Mouse (Mus musculus) CH12.LX (cell line): ENCODE data around the gene Slc34a1. TPM values are rescaled to one million over a fixed set of nuclear protein-coding genes. Genes with fewer than 3 reads are reported as not detected.

ENCODE experiments used
- DNase-seq: peaks from one replicate; pipeline ENCODE4 v3.0.0-alpha.2; 2013; ENCODE audit errors: extremely low read depth
- H3K27ac ChIP-seq: 2 replicates; pipeline ENCODE4 v1.5.1; 2012; ENCODE audit warnings: low read depth, mild to moderate bottlenecking, control low read depth, moderate library complexity; ENCODE audit not compliant: insufficient read depth
- H3K27me3 ChIP-seq: replicated peaks from 2 replicates; pipeline ENCODE3; 2012; ENCODE audit warnings: inconsistent platforms
- H3K36me3 ChIP-seq, 2 experiments: replicated peaks in 1 of 2; 2 replicates each; pipeline versions ENCODE3 to v1.6.1; 2012; ENCODE audit warnings: inconsistent platforms in 1 of 2, low read length in 1 of 2, mild to moderate bottlenecking in 1 of 2, mixed read lengths in 1 of 2, moderate library complexity in 1 of 2; ENCODE audit not compliant: control insufficient read depth in 1 of 2, insufficient read depth in 1 of 2
- H3K4me1 ChIP-seq, 2 experiments: 2 replicates each; pipeline ENCODE4 v1.6.1; 2012; ENCODE audit warnings: inconsistent platforms in 1 of 2, moderate library complexity in 1 of 2; ENCODE audit not compliant: insufficient read depth in 2 of 2, control insufficient read depth in 1 of 2
- H3K4me2 ChIP-seq: 2 replicates; pipeline ENCODE4 v1.6.1; 2012; ENCODE audit warnings: low read depth, mild to moderate bottlenecking, control low read depth; ENCODE audit not compliant: poor library complexity, insufficient read depth, severe bottlenecking
- H3K4me3 ChIP-seq, 3 experiments: fragments of 150-350 bp in 1 of 3; sonication (generic) in 1 of 3; replicated peaks in 1 of 3; 2 replicates each; pipeline versions ENCODE3 to v1.5.1; 2011 to 2012; ENCODE audit warnings: low read depth in 2 of 3, low read length in 2 of 3, mild to moderate bottlenecking in 2 of 3, moderate library complexity in 2 of 3, control low read depth in 1 of 3, improper control_type of control experiment in 1 of 3, inconsistent platforms in 1 of 3, mixed read lengths in 1 of 3; ENCODE audit not compliant: poor library complexity in 1 of 3
- H3K79me2 ChIP-seq: replicated peaks from 2 replicates; pipeline ENCODE4 v1.6.1; 2012; ENCODE audit warnings: mild to moderate bottlenecking, moderate library complexity; ENCODE audit not compliant: control insufficient read depth, poor library complexity, insufficient read depth, severe bottlenecking; ENCODE audit errors: extremely low read depth
- H3K9ac ChIP-seq: 2 replicates; pipeline ENCODE4 v1.6.1; 2012; ENCODE audit warnings: low read depth, mild to moderate bottlenecking, control low read depth, moderate library complexity; ENCODE audit not compliant: insufficient read depth
- H3K9me3 ChIP-seq: replicated peaks from 2 replicates; pipeline ENCODE3; 2012; ENCODE audit warnings: low read length, inconsistent platforms, mixed read lengths
- BHLHE40 ChIP-seq: IDR thresholded peaks from 2 replicates; pipeline ENCODE4 v1.6.1; 2011; ENCODE audit warnings: mild to moderate bottlenecking, low read depth, low read length, improper control_type of control experiment
- CHD1 ChIP-seq: IDR thresholded peaks from 2 replicates; pipeline ENCODE4 v1.6.1; 2012; ENCODE audit warnings: low read depth, low read length, improper control_type of control experiment, inconsistent platforms
- CHD2 ChIP-seq: IDR thresholded peaks from 2 replicates; pipeline ENCODE4 v1.6.1; 2011; ENCODE audit warnings: low read length, improper control_type of control experiment
- ELF1 ChIP-seq: IDR thresholded peaks from 2 replicates; pipeline ENCODE4 v1.6.1; 2014; ENCODE audit warnings: low read depth, mild to moderate bottlenecking, inconsistent platforms, low read length, improper control_type of control experiment
- GABPA ChIP-seq: IDR thresholded peaks from 2 replicates; pipeline ENCODE4 v1.6.1; 2012; ENCODE audit warnings: low read depth, low read length, improper control_type of control experiment, inconsistent platforms; ENCODE audit not compliant: insufficient replicate concordance
- HCFC1 ChIP-seq: IDR thresholded peaks from 2 replicates; pipeline ENCODE4 v1.6.1; 2012; ENCODE audit warnings: low read depth, mild to moderate bottlenecking, inconsistent platforms, low read length, improper control_type of control experiment
- IRF4 ChIP-seq: IDR thresholded peaks from 2 replicates; pipeline ENCODE4 v1.6.1; 2014; ENCODE audit warnings: low read depth, mild to moderate bottlenecking, inconsistent platforms, low read length, improper control_type of control experiment
- KAT2A ChIP-seq: IDR thresholded peaks from 2 replicates; pipeline ENCODE4 v1.6.1; 2012; ENCODE audit warnings: low read length, improper control_type of control experiment, inconsistent platforms; ENCODE audit not compliant: insufficient replicate concordance
- MAFK ChIP-seq: IDR thresholded peaks from 2 replicates; pipeline ENCODE4 v1.6.1; 2011; ENCODE audit warnings: low read length, improper control_type of control experiment; ENCODE audit not compliant: insufficient replicate concordance
- MAX ChIP-seq: IDR thresholded peaks from 2 replicates; pipeline ENCODE4 v1.6.1; 2011; ENCODE audit warnings: low read length, improper control_type of control experiment
- MAZ ChIP-seq: IDR thresholded peaks from 2 replicates; pipeline ENCODE4 v1.6.1; 2012; ENCODE audit warnings: low read depth, mild to moderate bottlenecking, inconsistent platforms, low read length, improper control_type of control experiment, moderate library complexity
- MEF2A ChIP-seq: IDR thresholded peaks from 2 replicates; pipeline ENCODE4 v1.6.1; 2014; ENCODE audit warnings: low read depth, mild to moderate bottlenecking, inconsistent platforms, low read length, improper control_type of control experiment, borderline replicate concordance
- MXI1 ChIP-seq: IDR thresholded peaks from 2 replicates; pipeline ENCODE4 v1.6.1; 2011; ENCODE audit warnings: mild to moderate bottlenecking, low read depth, low read length, improper control_type of control experiment
- MYC ChIP-seq: IDR thresholded peaks from 2 replicates; pipeline ENCODE4 v1.6.1; 2011; ENCODE audit warnings: low read depth, mild to moderate bottlenecking, improper control_type of control experiment, low read length
- NELFE ChIP-seq: IDR thresholded peaks from 2 replicates; pipeline ENCODE4 v1.6.1; 2011; ENCODE audit warnings: low read depth, low read length, improper control_type of control experiment
- NRF1 ChIP-seq: IDR thresholded peaks from 2 replicates; pipeline ENCODE4 v1.6.1; 2014; ENCODE audit warnings: low read depth, mild to moderate bottlenecking, inconsistent platforms, low read length, improper control_type of control experiment, moderate library complexity
- PAX5 ChIP-seq: IDR thresholded peaks from 2 replicates; pipeline ENCODE4 v1.6.1; 2012; ENCODE audit warnings: low read length, inconsistent platforms, mixed read lengths
- POLR2A ChIP-seq: IDR thresholded peaks from 2 replicates; pipeline ENCODE4 v1.6.1; 2011; ENCODE audit warnings: low read depth, mild to moderate bottlenecking, improper control_type of control experiment, low read length
- POLR2AphosphoS2 ChIP-seq: IDR thresholded peaks from 2 replicates; pipeline ENCODE4 v1.6.1; 2011; ENCODE audit warnings: low read depth, low read length, improper control_type of control experiment
- SMC3 ChIP-seq: IDR thresholded peaks from 2 replicates; pipeline ENCODE4 v1.6.1; 2011; ENCODE audit warnings: low read depth, low read length, improper control_type of control experiment
- TBP ChIP-seq: conservative IDR thresholded peaks from 2 replicates; pipeline ENCODE4 v1.6.1; 2011; ENCODE audit warnings: low read depth, low read length, improper control_type of control experiment
- TCF12 ChIP-seq: IDR thresholded peaks from 2 replicates; pipeline ENCODE4 v1.6.1; 2014; ENCODE audit warnings: low read depth, mild to moderate bottlenecking, inconsistent platforms, low read length, improper control_type of control experiment
- ZMIZ1 ChIP-seq: IDR thresholded peaks from 2 replicates; pipeline ENCODE4 v1.6.1; 2012; ENCODE audit warnings: low read depth, mild to moderate bottlenecking, inconsistent platforms, low read length, improper control_type of control experiment
- dilution Hi-C: fragments of 300-500 bp; cut with MboI; formaldehyde crosslinking; loops from 2 replicates; pipeline ENCODE4 v1.14.3; 2020; ENCODE audit warnings: low sequenced_read_pairs; ENCODE audit not compliant: extremely low pct_unique_long_range_greater_than_20kb, extremely low pct_ligation_motif_present
- in situ Hi-C: fragments of 300-500 bp; cut with MboI; formaldehyde crosslinking; loops from 3 replicates; pipeline ENCODE4 v1.14.3; 2019; ENCODE audit warnings: low sequenced_read_pairs, low pct_ligation_motif_present, low pct_unique_long_range_greater_than_20kb, mixed read lengths
- polyA plus RNA-seq: library from polyadenylated mRNA; unstranded; fragments of >175 nt; gene quantifications from 2 replicates; pipeline ENCODE4 v1.2.1, GENCODE M21; 2012; ENCODE audit warnings: low read depth; ENCODE audit not compliant: insufficient read length
- total RNA-seq, 2 experiments: library from RNA; depleted of rRNA; stranded (reverse); fragments of 300-350 nt in 1 of 2; fragments of >200 nt in 1 of 2; gene quantifications; 2 replicates each; pipeline ENCODE4 v1.2.3; 2012 to 2014

Gene Slc34a1
- total and polyA plus RNA-seq, 3 experiments: not detected

- no peak for DNase-seq
- H3K9me3 ChIP-seq: peaks cover 6% of the 10 kb centered on the region
- no peaks in the 10 kb centered on the region for H3K36me3 ChIP-seq
- H3K9ac ChIP-seq: no peak within 1 kb of the TSS
- no peak within 1 kb of the TSS for H3K4me3 ChIP-seq
- in situ Hi-C loops (loop anchor here (5.0 kb wide), 1 partner anchor 41 kb away; no protein-coding TSS in a partner anchor), dilution Hi-C loops (no loop called here)
- peaks cover 9 to 24% of the 10 kb centered on the region in 2 experiments for H3K4me1 ChIP-seq
- peaks cover 5% of the 10 kb centered on the region for H3K27me3 ChIP-seq
- no peak within 1 kb of the TSS for H3K4me2 ChIP-seq
- H3K79me2 ChIP-seq: no peaks in the 10 kb centered on the region
- TF ChIP-seq SMC3 (no peak), POLR2AphosphoS2 (no peak), NRF1 (no peak), KAT2A (no peak), MAX (no peak), CHD1 (no peak), GABPA (no peak), PAX5 (no peak), TCF12 (no peak), BHLHE40 (no peak), CHD2 (no peak), MYC (no peak)
- no peak within 1 kb of the TSS for H3K27ac ChIP-seq
Measured at GRCm38 (mm10) chr13:55426613-55427012, 28.6 kb downstream of the Slc34a1 start, which contains the start of gene F12. F12 (minus strand) TSS chr13:55426793.

GRCm38 (mm10) chr13:55429226-55429888, 31.4 kb downstream of the Slc34a1 start:
- H3K9me3 ChIP-seq: peaks cover 6% of the 10 kb centered on the region
- TF ChIP-seq MAFK: no peak
- no peak for TF ChIP-seq MYC
- TF ChIP-seq TBP: 0 out of 2 replicates have a peak, but pooled peaks have one; percentile 45
- TF ChIP-seq MEF2A: no peak
- TF ChIP-seq MXI1: no peak
- TF ChIP-seq HCFC1: peak; percentile 69
- peak; percentile 39; the same call in 1 of the 2 replicates for TF ChIP-seq IRF4
- 0 out of 2 replicates have a peak, but pooled peaks have one; percentile 55 for TF ChIP-seq ZMIZ1
- peak; percentile 67; the same call in 1 of the 2 replicates for TF ChIP-seq TCF12
- TF ChIP-seq MAZ: 0 out of 2 replicates have a peak, but pooled peaks have one; percentile 54
- TF ChIP-seq ELF1: peak; percentile 76
- peak; percentile 79 for TF ChIP-seq NELFE
- peak; percentile 81 for TF ChIP-seq POLR2A
- peaks cover 13 to 40% of the 10 kb centered on the region in 2 experiments for H3K4me1 ChIP-seq
- H3K4me2 ChIP-seq: peak overlapping the region; percentile 41; the same call in 1 of the 2 replicates
- H3K36me3 ChIP-seq: no peaks in the 10 kb centered on the region
- peak; percentile 50 for DNase-seq
- peak overlapping the region; percentile 65; the same call in 1 of the 2 replicates for H3K9ac ChIP-seq
- in situ Hi-C loops (loop anchor here (5.0 kb wide), 1 partner anchor 38 kb away; no protein-coding TSS in a partner anchor), dilution Hi-C loops (no loop called here)
- no peaks in the 10 kb centered on the region for H3K79me2 ChIP-seq
- H3K27me3 ChIP-seq: no peaks in the 10 kb centered on the region
- peak overlapping the region; percentile 21; the same call in 1 of the 2 replicates for H3K27ac ChIP-seq
- no peak overlapping the region for H3K4me3 ChIP-seq
